Mouse (Mus musculus) induced T-regulatory cell, adult 2 months (primary cell): ENCODE results near the gene Rbm20.

Source experiments
- DNase-seq: peaks from one replicate; pipeline ENCODE4 v3.0.0-alpha.2; 2012; ENCODE audit warnings: low read depth

Gene Rbm20

GRCm38 (mm10) chr19:53791751-53792720 lies 114.9 kb downstream of the Rbm20 start:
- no peak for DNase-seq

GRCm38 (mm10) chr19:53792976-53793897 lies 116.1 kb downstream of the Rbm20 start:
- DNase-seq, result no peak

- no peak for DNase-seq
Observed at GRCm38 (mm10) chr19:53793994-53794890, 117.1 kb downstream of the Rbm20 start.

- no peak for DNase-seq
Observed at GRCm38 (mm10) chr19:53794996-53795395, 117.9 kb downstream of the Rbm20 start.

- no peak for DNase-seq
Observed at GRCm38 (mm10) chr19:53796020-53796419, 118.9 kb downstream of the Rbm20 start.

GRCm38 (mm10) chr19:53797770-53798169 lies 120.7 kb downstream of the Rbm20 start:
- no peak for DNase-seq

- no peak for DNase-seq
Observed at GRCm38 (mm10) chr19:53799885-53800284, 122.8 kb downstream of the Rbm20 start.

GRCm38 (mm10) chr19:53800365-53800999 lies 123.4 kb downstream of the Rbm20 start:
- DNase-seq, result peak; percentile 86

GRCm38 (mm10) chr19:53801380-53801779 lies 124.3 kb downstream of the Rbm20 start:
- peak; percentile 14 for DNase-seq

GRCm38 (mm10) chr19:53801789-53802683 lies 124.9 kb downstream of the Rbm20 start:
- DNase-seq, result no peak

GRCm38 (mm10) chr19:53803954-53804353 lies 126.8 kb downstream of the Rbm20 start:
- peak; percentile 47 for DNase-seq

GRCm38 (mm10) chr19:53805063-53805462 lies 128.0 kb downstream of the Rbm20 start:
- DNase-seq, result no peak

GRCm38 (mm10) chr19:53806126-53806525 lies 129.0 kb downstream of the Rbm20 start:
- no peak for DNase-seq

- peak; percentile 23 for DNase-seq
Observed at GRCm38 (mm10) chr19:53806526-53807275, 129.6 kb downstream of the Rbm20 start.

GRCm38 (mm10) chr19:53807276-53807801 lies 130.2 kb downstream of the Rbm20 start:
- DNase-seq, result peak; percentile 87

- DNase-seq, result peak; percentile 62
Observed at GRCm38 (mm10) chr19:53808041-53808777, 131.1 kb downstream of the Rbm20 start.

GRCm38 (mm10) chr19:53809185-53809861 lies 132.2 kb downstream of the Rbm20 start:
- DNase-seq, result peak; percentile 48

GRCm38 (mm10) chr19:53810024-53810423 lies 132.9 kb downstream of the Rbm20 start:
- peak; percentile 22 for DNase-seq
